Mouse (Mus musculus) thymus, adult 2 months (tissue): ENCODE data around the gene Rfx4.

ENCODE experiments used
- CTCF ChIP-seq: fragments of 200-500 bp; IDR thresholded peaks from 2 replicates; pipeline ENCODE4 v1.5.1; 2012; ENCODE audit warnings: mild to moderate bottlenecking, control low read depth, low read length, moderate library complexity, borderline replicate concordance; ENCODE audit not compliant: control insufficient read depth, poor library complexity, insufficient read depth; ENCODE audit errors: extremely low read depth
- POLR2A ChIP-seq: fragments of 200-500 bp; IDR thresholded peaks from 2 replicates; pipeline ENCODE4 v1.6.1; 2012; ENCODE audit warnings: mild to moderate bottlenecking, low read length, control low read depth, moderate library complexity; ENCODE audit not compliant: control insufficient read depth, poor library complexity, insufficient read depth; ENCODE audit errors: extremely low read depth

- TF ChIP-seq CTCF = no peak
- TF ChIP-seq POLR2A = no peak
These were observed 33.2 kb upstream of the Rfx4 start for GRCm38 (mm10) chr10:84722711-84723110.
